Mouse (Mus musculus) MEL (cell line): Measurements from ENCODE around the gene Sytl3. TPM values are rescaled to one million over a fixed set of nuclear protein-coding genes. Genes with fewer than 3 reads are reported as not detected.
"Not testable (repeated sequence)": the region's sequence is repeated elsewhere in the genome, so short reads cannot be mapped to it uniquely, and the experiment has no call there.

Source experiments
- DNase-seq: peaks from one replicate; pipeline ENCODE4 v3.0.0; 2011; ENCODE audit warnings: low read depth, low spot score
- H3K27ac ChIP-seq: 2 replicates; pipeline ENCODE4 v1.5.1; 2012; ENCODE audit warnings: low read depth, mild to moderate bottlenecking, control low read depth, low read length, moderate library complexity; ENCODE audit not compliant: control insufficient read depth
- H3K27me3 ChIP-seq, 2 experiments: fragments of 150-350 bp in 1 of 2; sonication (generic) in 1 of 2; 2 replicates each; pipeline ENCODE4 v1.6.1; 2012; ENCODE audit warnings: low read length in 2 of 2, mild to moderate bottlenecking in 2 of 2, improper control_type of control experiment in 1 of 2, moderate library complexity in 1 of 2; ENCODE audit not compliant: insufficient read depth in 2 of 2, control insufficient read depth in 1 of 2
- H3K36me3 ChIP-seq, 2 experiments: 2 replicates each; pipeline ENCODE4 v1.6.1; 2012 to 2014; ENCODE audit warnings: low read length in 2 of 2, improper control_type of control experiment in 1 of 2, inconsistent platforms in 1 of 2, mild to moderate bottlenecking in 1 of 2; ENCODE audit not compliant: insufficient read depth in 2 of 2, control insufficient read depth in 1 of 2
- H3K4me1 ChIP-seq, 2 experiments: fragments of 150-350 bp in 1 of 2; sonication (generic) in 1 of 2; 2 replicates each; pipeline ENCODE4 v1.6.1; 2012; ENCODE audit warnings: low read length in 2 of 2, improper control_type of control experiment in 1 of 2, mild to moderate bottlenecking in 1 of 2; ENCODE audit not compliant: insufficient read depth in 2 of 2, control insufficient read depth in 1 of 2
- H3K4me3 ChIP-seq, 2 experiments: fragments of 150-350 bp in 1 of 2; sonication (generic) in 1 of 2; 2 replicates each; pipeline ENCODE4 v1.5.1; 2012; ENCODE audit warnings: low read depth in 2 of 2, low read length in 2 of 2, mild to moderate bottlenecking in 2 of 2, moderate library complexity in 2 of 2, control low read depth in 1 of 2, improper control_type of control experiment in 1 of 2; ENCODE audit not compliant: control insufficient read depth in 1 of 2, insufficient read depth in 1 of 2
- H3K79me2 ChIP-seq: 2 replicates; pipeline ENCODE4 v1.6.1; 2012; ENCODE audit warnings: mild to moderate bottlenecking, low read length, moderate library complexity; ENCODE audit not compliant: control insufficient read depth, poor library complexity, insufficient read depth
- H3K9ac ChIP-seq: 2 replicates; pipeline ENCODE4 v1.6.1; 2012; ENCODE audit warnings: low read depth, mild to moderate bottlenecking, control low read depth, low read length, moderate library complexity; ENCODE audit not compliant: control insufficient read depth, poor library complexity, severe bottlenecking
- H3K9me3 ChIP-seq: fragments of 150-350 bp; sonication (generic); replicated peaks from 2 replicates; pipeline ENCODE4 v1.6.1; 2012; ENCODE audit warnings: mild to moderate bottlenecking, low read length, improper control_type of control experiment, moderate library complexity; ENCODE audit not compliant: insufficient read depth
- CHD2 ChIP-seq: IDR thresholded peaks from 2 replicates; pipeline ENCODE4 v1.6.1; 2011; ENCODE audit warnings: low read length, improper control_type of control experiment
- GABPA ChIP-seq: IDR thresholded peaks from 2 replicates; pipeline ENCODE4 v1.6.1; 2012; ENCODE audit warnings: low read depth, mild to moderate bottlenecking, inconsistent platforms, low read length, improper control_type of control experiment, moderate library complexity
- GATA1 ChIP-seq: IDR thresholded peaks from 2 replicates; pipeline ENCODE4 v1.6.1; 2011; ENCODE audit warnings: low read depth, low read length, improper control_type of control experiment
- JUND ChIP-seq: IDR thresholded peaks from 2 replicates; pipeline ENCODE4 v1.6.1; 2011; ENCODE audit warnings: low read depth, mild to moderate bottlenecking, improper control_type of control experiment, low read length
- MYC ChIP-seq: IDR thresholded peaks from 2 replicates; pipeline ENCODE4 v1.6.1; 2011; ENCODE audit warnings: low read depth, mild to moderate bottlenecking, low read length, improper control_type of control experiment, moderate library complexity
- POLR2AphosphoS2 ChIP-seq: IDR thresholded peaks from 2 replicates; pipeline ENCODE4 v1.6.1; 2011; ENCODE audit warnings: low read length, improper control_type of control experiment
- RCOR1 ChIP-seq: IDR thresholded peaks from 2 replicates; pipeline ENCODE4 v1.6.1; 2012; ENCODE audit warnings: low read depth, mild to moderate bottlenecking, inconsistent platforms, low read length, improper control_type of control experiment
- SIN3A ChIP-seq: IDR thresholded peaks from 2 replicates; pipeline ENCODE4 v1.6.1; 2012; ENCODE audit warnings: low read length, improper control_type of control experiment, inconsistent platforms
- SMC3 ChIP-seq: IDR thresholded peaks from 2 replicates; pipeline ENCODE4 v1.6.1; 2011; ENCODE audit warnings: low read depth, low read length, improper control_type of control experiment
- TAL1 ChIP-seq: IDR thresholded peaks from 2 replicates; pipeline ENCODE4 v1.6.1; 2012; ENCODE audit warnings: mild to moderate bottlenecking, inconsistent platforms, low read length, moderate library complexity, mixed read lengths
- TBP ChIP-seq: IDR thresholded peaks from 2 replicates; pipeline ENCODE4 v1.8.0; 2011; ENCODE audit warnings: low read depth, low read length, improper control_type of control experiment
- TCF12 ChIP-seq: IDR thresholded peaks from 2 replicates; pipeline ENCODE4 v1.6.1; 2014; ENCODE audit warnings: low read depth, mild to moderate bottlenecking, inconsistent platforms, low read length, improper control_type of control experiment, moderate library complexity
- UBTF ChIP-seq: IDR thresholded peaks from 2 replicates; pipeline ENCODE4 v1.6.1; 2012; ENCODE audit warnings: low read depth, mild to moderate bottlenecking, inconsistent platforms, low read length, improper control_type of control experiment, moderate library complexity, borderline replicate concordance; ENCODE audit not compliant: insufficient read depth
- USF2 ChIP-seq, 2 experiments: IDR thresholded peaks; 2 replicates each; pipeline ENCODE4 v1.6.1; 2011 to 2012; ENCODE audit warnings: improper control_type of control experiment in 2 of 2, low read length in 2 of 2, borderline replicate concordance in 1 of 2, inconsistent platforms in 1 of 2, low read depth in 1 of 2, mild to moderate bottlenecking in 1 of 2; ENCODE audit not compliant: insufficient read depth in 1 of 2
- ZC3H11A ChIP-seq: IDR thresholded peaks from 2 replicates; pipeline ENCODE4 v1.6.1; 2012; ENCODE audit warnings: low read depth, mild to moderate bottlenecking, inconsistent platforms, low read length, improper control_type of control experiment
- ZNF384 ChIP-seq: IDR thresholded peaks from 2 replicates; pipeline ENCODE4 v1.6.1; 2012; ENCODE audit warnings: low read depth, mild to moderate bottlenecking, inconsistent platforms, low read length, improper control_type of control experiment
- polyA plus RNA-seq, 2 experiments: library from polyadenylated mRNA; stranded (reverse) in 1 of 2; unstranded in 1 of 2; fragments of >175 nt in 1 of 2; fragments of >200 nt in 1 of 2; gene quantifications; 2 replicates each; pipeline versions ENCODE4 v1.2.1 to v1.2.4; 2012; ENCODE audit warnings: low replicate concordance in 2 of 2, low read depth in 1 of 2; ENCODE audit not compliant: insufficient read length in 2 of 2, insufficient read depth in 1 of 2, missing spikeins in 1 of 2
- total RNA-seq: library from RNA; depleted of rRNA; stranded (reverse); fragments of 300-350 nt; gene quantifications from 2 replicates; pipeline ENCODE4 v1.2.3, GENCODE M21; 2012

The Sytl3 gene
- total and polyA plus RNA-seq, 3 experiments: not detected

- Histone ChIP-seq H3K27ac (no peak overlapping the region), H3K9me3 (no peaks in the 10 kb centered on the region), H3K9ac (no peak overlapping the region), H3K27me3 (no peaks in the 10 kb centered on the region), H3K4me1 (no peaks in the 10 kb centered on the region), H3K4me3 (no peak overlapping the region), H3K36me3 (peaks cover 0 to 1% of the 10 kb centered on the region in 2 experiments; a peak in 1 of 4 replicates), H3K79me2 (no peaks in the 10 kb centered on the region)
- no peak for TF ChIP-seq UBTF
- no peak for TF ChIP-seq GABPA
- no peak for TF ChIP-seq TAL1
- TF ChIP-seq GATA1: no peak
- TF ChIP-seq CHD2: no peak
- no peak for TF ChIP-seq USF2 (IDR thresholded peaks at IDR 0.05; ENCODE audit: borderline replicate concordance in 1 of 2, insufficient read depth in 1 of 2, low read depth in 1 of 2, low read length in 2 of 2)
- TF ChIP-seq JUND: no peak
- no peak for TF ChIP-seq TBP
- TF ChIP-seq POLR2AphosphoS2: no peak
- no peak for TF ChIP-seq TCF12
- TF ChIP-seq SMC3: no peak
- no peak for TF ChIP-seq ZNF384
- TF ChIP-seq SIN3A: no peak
- no peak for TF ChIP-seq MYC
- no peak for TF ChIP-seq ZC3H11A
- TF ChIP-seq RCOR1: no peak
- no peak for DNase-seq
Measured at GRCm38 (mm10) chr17:6636861-6637260, 22.0 kb upstream of the Sytl3 start.

DNA sequence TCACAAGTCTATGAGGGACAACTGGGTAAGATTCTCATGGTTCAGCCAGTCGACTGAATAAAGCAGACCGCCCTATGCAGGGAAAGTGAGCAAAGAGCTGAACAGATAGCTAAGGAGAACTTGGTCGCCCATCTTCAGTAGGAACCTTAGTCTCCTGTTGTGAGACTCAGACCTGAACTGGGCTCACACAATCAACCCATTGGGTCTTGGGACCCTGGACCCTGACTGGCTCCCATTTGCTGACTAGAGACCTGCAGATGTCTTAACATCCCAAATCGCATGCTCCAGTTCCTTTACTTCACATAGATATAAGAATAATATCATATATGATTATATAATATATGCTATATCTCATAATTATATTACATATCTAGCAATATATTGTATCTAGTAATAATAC lies 21.5 kb upstream of the Sytl3 start:
- not testable (repeated sequence) for H3K4me1 ChIP-seq, H3K27me3 ChIP-seq, H3K4me3 ChIP-seq

DNA sequence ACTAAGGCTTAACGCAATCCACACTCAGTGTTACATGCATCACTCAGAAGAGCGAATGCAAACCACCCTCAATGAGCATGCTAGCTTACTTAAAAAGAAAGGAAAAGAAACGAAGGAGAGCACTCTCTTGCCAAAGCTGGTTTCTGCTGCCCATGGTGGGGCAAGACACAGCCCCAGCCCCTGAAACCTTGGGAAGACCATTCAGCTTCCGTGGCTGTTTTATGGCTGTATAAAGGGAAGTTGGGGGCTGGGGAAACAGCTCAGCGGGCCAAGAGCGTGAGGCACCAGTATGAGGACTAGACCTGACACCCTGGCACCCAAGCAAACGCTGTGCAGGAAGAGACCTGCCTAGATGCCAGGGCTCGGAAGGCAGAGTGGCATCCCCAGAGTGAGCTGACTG lies 20.4 kb upstream of the Sytl3 start:
- H3K27me3 ChIP-seq, H3K36me3 ChIP-seq, H3K4me1 ChIP-seq, H3K27ac ChIP-seq, H3K79me2 ChIP-seq, DNase-seq, H3K9ac ChIP-seq, H3K9me3 ChIP-seq, H3K4me3 ChIP-seq: not testable (repeated sequence)

More for the DNA sequence above, 21.5 kb upstream of the Sytl3 start:
- not testable (repeated sequence) for H3K27ac ChIP-seq, H3K36me3 ChIP-seq, H3K79me2 ChIP-seq, DNase-seq, H3K9me3 ChIP-seq, H3K9ac ChIP-seq

DNA sequence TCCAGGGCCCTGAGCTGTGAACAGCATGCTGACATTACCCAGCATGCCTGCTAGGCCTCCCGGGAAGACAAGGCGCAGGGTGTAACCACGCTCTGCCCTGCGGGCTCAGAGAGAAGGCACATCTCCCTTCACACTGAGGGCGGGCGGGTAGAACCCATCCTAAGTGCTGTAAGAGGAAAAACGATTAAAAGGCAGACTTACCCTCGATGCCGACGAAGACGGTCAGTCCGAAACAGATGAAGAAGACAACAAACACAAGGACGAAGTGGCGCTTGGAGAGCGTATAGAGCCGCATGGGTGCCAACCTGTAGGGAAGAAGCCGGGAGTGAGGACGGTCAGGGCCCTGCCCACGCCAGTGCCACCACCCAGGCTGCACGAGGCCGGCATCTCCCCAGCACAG lies 19.4 kb upstream of the Sytl3 start:
- not testable (repeated sequence) for H3K79me2 ChIP-seq, H3K27me3 ChIP-seq, H3K4me1 ChIP-seq, H3K9ac ChIP-seq, H3K36me3 ChIP-seq, DNase-seq, H3K9me3 ChIP-seq, H3K27ac ChIP-seq, H3K4me3 ChIP-seq

- H3K27me3 ChIP-seq, H3K79me2 ChIP-seq, H3K9me3 ChIP-seq, H3K9ac ChIP-seq, H3K4me3 ChIP-seq, H3K4me1 ChIP-seq, DNase-seq, H3K27ac ChIP-seq, H3K36me3 ChIP-seq: not testable (repeated sequence)
Measured at GRCm38 (mm10) chr17:6640044-6640637, 18.8 kb upstream of the Sytl3 start.
